ENCODE assay signal across 10 mouse cellular contexts in genomic region chr8:122526526-122527170, GRCm38 (mm10). TPM values are rescaled to one million over a fixed set of nuclear protein-coding genes. Genes with fewer than 3 reads are reported as not detected.
DNase-seq lines count a peak whose midpoint lies in the region; ATAC-seq and TF ChIP-seq lines count a peak whose summit lies in the region.
"Had no signal": no experiment of that assay in that cellular context is flagged by ENCODE, and none has a peak within 500 bp of the region (broad histone marks: within the 10 kb centered on the region; RNA-seq: fewer than 3 reads in every experiment).

No protein-coding gene starts in this region.

- H3K27ac ChIP-seq in hindbrain, embryonic 10.5 days, result peak overlapping the region; percentile 78
- no peak overlapping the region for H3K27ac ChIP-seq in hindbrain, embryonic 14.5 days
- H3K27ac ChIP-seq in intestine, embryonic 14.5 days (ENCODE audit: low read depth), result peak overlapping the region; percentile 14; the same call in 1 of the 2 replicates
- peak overlapping the region; percentile 8; the same call in 1 of the 2 replicates for H3K27ac ChIP-seq in limb, embryonic 15.5 days
- peak overlapping the region; percentile 30 for H3K27ac ChIP-seq in stomach, postnatal 0 days (replicated peaks)
- no peak overlapping the region for H3K27ac ChIP-seq in midbrain, embryonic 15.5 days
- no peak overlapping the region for H3K27ac ChIP-seq in midbrain, embryonic 14.5 days (replicated peaks; ENCODE audit: low read depth, low read length)

- no peak overlapping the region for H3K4me3 ChIP-seq in hindbrain, embryonic 10.5 days
- H3K4me3 ChIP-seq in hindbrain, embryonic 14.5 days (replicated peaks; ENCODE audit: low read length), result no peak overlapping the region
- no peak overlapping the region for H3K4me3 ChIP-seq in intestine, embryonic 14.5 days (ENCODE audit: low read depth, low read length)
- no peak overlapping the region for H3K4me3 ChIP-seq in limb, embryonic 15.5 days
- no peak overlapping the region for H3K4me3 ChIP-seq in stomach, postnatal 0 days (ENCODE audit: low read depth, low read length)
- no peak overlapping the region for H3K4me3 ChIP-seq in midbrain, embryonic 15.5 days
- H3K4me3 ChIP-seq in midbrain, embryonic 14.5 days (replicated peaks; ENCODE audit: low read depth, low read length), result no peak overlapping the region

- H3K36me3 ChIP-seq in hindbrain, embryonic 10.5 days, result no peaks in the 10 kb centered on the region
- no peaks in the 10 kb centered on the region for H3K36me3 ChIP-seq in hindbrain, embryonic 14.5 days (replicated peaks; ENCODE audit: control insufficient read depth, insufficient read depth)
- H3K36me3 ChIP-seq in intestine, embryonic 14.5 days (ENCODE audit: control insufficient read depth, insufficient read depth, low read length), result no peaks in the 10 kb centered on the region
- H3K36me3 ChIP-seq in limb, embryonic 15.5 days, result peaks cover 3% of the 10 kb centered on the region; the same call in 1 of the 2 replicates
- no peaks in the 10 kb centered on the region for H3K36me3 ChIP-seq in stomach, postnatal 0 days (ENCODE audit: control insufficient read depth, insufficient read depth, low read length)
- H3K36me3 ChIP-seq in midbrain, embryonic 15.5 days (replicated peaks), result no peaks in the 10 kb centered on the region
- no peaks in the 10 kb centered on the region for H3K36me3 ChIP-seq in midbrain, embryonic 14.5 days (ENCODE audit: control insufficient read depth, insufficient read depth, low read length)

- no peak overlapping the region for H3K4me2 ChIP-seq in hindbrain, embryonic 14.5 days (replicated peaks)
- no peak overlapping the region for H3K4me2 ChIP-seq in intestine, embryonic 14.5 days (ENCODE audit: low read length)
- no peak overlapping the region for H3K4me2 ChIP-seq in limb, embryonic 15.5 days
- H3K4me2 ChIP-seq in stomach, postnatal 0 days (replicated peaks; ENCODE audit: low read depth), result no peak overlapping the region
- no peak overlapping the region for H3K4me2 ChIP-seq in midbrain, embryonic 15.5 days
- no peak overlapping the region for H3K4me2 ChIP-seq in midbrain, embryonic 14.5 days (ENCODE audit: low read length)

- H3K9ac ChIP-seq in hindbrain, embryonic 14.5 days, result no peak overlapping the region
- no peak overlapping the region for H3K9ac ChIP-seq in intestine, embryonic 14.5 days (ENCODE audit: low read length)
- no peak overlapping the region for H3K9ac ChIP-seq in limb, embryonic 15.5 days
- peak overlapping the region; percentile 31; the same call in 1 of the 2 replicates for H3K9ac ChIP-seq in stomach, postnatal 0 days (ENCODE audit: low read length)
- no peak overlapping the region for H3K9ac ChIP-seq in midbrain, embryonic 15.5 days
- no peak overlapping the region for H3K9ac ChIP-seq in midbrain, embryonic 14.5 days (replicated peaks; ENCODE audit: low read length)

- no peak for DNase-seq in hindbrain, embryonic 10.5 days (ENCODE audit: low spot score)
- no peak for DNase-seq in hindbrain, embryonic 14.5 days (ENCODE audit: low spot score)
- DNase-seq in intestine, embryonic 14.5 days (ENCODE audit: low spot score), result no peak
- DNase-seq in stomach, postnatal 0 days (ENCODE audit: low spot score), result no peak
- DNase-seq in cerebellum, postnatal 36 days, result no peak
- DNase-seq in midbrain, embryonic 14.5 days, result no peak
- DNase-seq: adrenal gland, postnatal 25 days; left cerebral cortex, postnatal 4 days had no signal

- H3K9me3 ChIP-seq in hindbrain, embryonic 10.5 days, result no peaks in the 10 kb centered on the region
- H3K9me3 ChIP-seq in hindbrain, embryonic 14.5 days (ENCODE audit: control insufficient read depth, low read length), result no peaks in the 10 kb centered on the region
- H3K9me3 ChIP-seq in intestine, embryonic 14.5 days (ENCODE audit: control insufficient read depth, low read length), result no peaks in the 10 kb centered on the region
- H3K9me3 ChIP-seq in limb, embryonic 15.5 days, result no peaks in the 10 kb centered on the region
- no peaks in the 10 kb centered on the region for H3K9me3 ChIP-seq in stomach, postnatal 0 days (ENCODE audit: control insufficient read depth, low read length)
- no peaks in the 10 kb centered on the region for H3K9me3 ChIP-seq in midbrain, embryonic 15.5 days
- no peaks in the 10 kb centered on the region for H3K9me3 ChIP-seq in midbrain, embryonic 14.5 days (ENCODE audit: control insufficient read depth, low read length)

- TF ChIP-seq CTCF in stomach, postnatal 0 days (IDR thresholded peaks at IDR 0.05; ENCODE audit: low read depth), result no peak

- H3K27me3 ChIP-seq in hindbrain, embryonic 10.5 days (ENCODE audit: insufficient read depth, poor library complexity, severe bottlenecking), result peaks cover 8% of the 10 kb centered on the region; the same call in 1 of the 2 replicates
- H3K27me3 ChIP-seq in hindbrain, embryonic 14.5 days (ENCODE audit: control insufficient read depth, insufficient read depth, low read length), result no peaks in the 10 kb centered on the region
- H3K27me3 ChIP-seq in intestine, embryonic 14.5 days (replicated peaks; ENCODE audit: control insufficient read depth, insufficient read depth, low read length), result no peaks in the 10 kb centered on the region
- no peaks in the 10 kb centered on the region for H3K27me3 ChIP-seq in limb, embryonic 15.5 days
- H3K27me3 ChIP-seq in stomach, postnatal 0 days (ENCODE audit: control insufficient read depth, insufficient read depth, low read length), result no peaks in the 10 kb centered on the region
- H3K27me3 ChIP-seq in midbrain, embryonic 15.5 days (replicated peaks), result no peaks in the 10 kb centered on the region
- no peaks in the 10 kb centered on the region for H3K27me3 ChIP-seq in midbrain, embryonic 14.5 days (ENCODE audit: control insufficient read depth, insufficient read depth, low read length)

- TF ChIP-seq EP300 in stomach, postnatal 0 days (optimal IDR thresholded peaks at IDR 0.05), result no peak

- 75% methylated on average over 7 of the region's 7 CpGs for WGBS in hindbrain, embryonic 10.5 days
- WGBS in hindbrain, embryonic 14.5 days, result 74% methylated on average over 7 of the region's 7 CpGs
- WGBS in intestine, embryonic 14.5 days, result 35% methylated on average over 7 of the region's 7 CpGs
- 57% methylated on average over 7 of the region's 7 CpGs for WGBS in limb, embryonic 15.5 days
- 43% methylated on average over 7 of the region's 7 CpGs for WGBS in stomach, postnatal 0 days
- WGBS in midbrain, embryonic 15.5 days, result 76% methylated on average over 7 of the region's 7 CpGs
- WGBS in midbrain, embryonic 14.5 days, result 77% methylated on average over 7 of the region's 7 CpGs

- peaks cover 66% of the 10 kb centered on the region for H3K4me1 ChIP-seq in hindbrain, embryonic 10.5 days (replicated peaks)
- H3K4me1 ChIP-seq in hindbrain, embryonic 14.5 days (replicated peaks; ENCODE audit: control insufficient read depth, insufficient read depth, low read length), result peaks cover 28% of the 10 kb centered on the region
- H3K4me1 ChIP-seq in intestine, embryonic 14.5 days (replicated peaks; ENCODE audit: control insufficient read depth, insufficient read depth, low read length), result peaks cover 45% of the 10 kb centered on the region
- H3K4me1 ChIP-seq in limb, embryonic 15.5 days, result peaks cover 55% of the 10 kb centered on the region
- peaks cover 18% of the 10 kb centered on the region for H3K4me1 ChIP-seq in stomach, postnatal 0 days (replicated peaks; ENCODE audit: control insufficient read depth, insufficient read depth)
- peaks cover 18% of the 10 kb centered on the region for H3K4me1 ChIP-seq in midbrain, embryonic 15.5 days
- peaks cover 17% of the 10 kb centered on the region for H3K4me1 ChIP-seq in midbrain, embryonic 14.5 days (ENCODE audit: control insufficient read depth, insufficient read depth, low read length)

- ATAC-seq in hindbrain, embryonic 14.5 days (ENCODE audit: low FRiP score), result no peak
- no peak for ATAC-seq in intestine, embryonic 14.5 days (replicated peaks; ENCODE audit: low FRiP score, low TSS enrichment, low read depth)
- ATAC-seq in limb, embryonic 15.5 days (ENCODE audit: insufficient number of reproducible peaks, low FRiP score, low TSS enrichment, low read depth), result no peak
- no peak for ATAC-seq in stomach, postnatal 0 days (ENCODE audit: low FRiP score, low TSS enrichment)
- ATAC-seq in midbrain, embryonic 15.5 days (replicated peaks), result no peak
- ATAC-seq in midbrain, embryonic 14.5 days (ENCODE audit: low FRiP score, low TSS enrichment), result no peak

RNA-seq across cellular contexts. Expression of gene Piezo1, which starts 24.5 kb away (rescaled TPM):
- polyA plus RNA-seq in hindbrain, embryonic 10.5 days (2016; fragmentation: Nextera tagmentation; extraction: Ambion mirVana), result 6.5 and 9.2 TPM in 2 replicates
- polyA plus RNA-seq in hindbrain, embryonic 14.5 days (2014; fragmentation: Nextera tagmentation; extraction: Ambion mirVana), result 3.1 and 3.7 TPM in 2 replicates
- 17.9 and 21.6 TPM in 2 replicates for polyA plus RNA-seq in intestine, embryonic 14.5 days (2014; fragmentation: Nextera tagmentation; extraction: Ambion mirVana)
- polyA plus RNA-seq in limb, embryonic 15.5 days (2015; fragmentation: Nextera tagmentation; extraction: Ambion mirVana), result 17.5 and 23.3 TPM in 2 replicates
- 7.0 and 8.2 TPM in 2 replicates for polyA plus RNA-seq in stomach, postnatal 0 days (2015; fragmentation: Nextera tagmentation; extraction: Ambion mirVana)
- polyA plus RNA-seq in midbrain, embryonic 15.5 days (2015; fragmentation: Nextera tagmentation; extraction: Ambion mirVana), result 2.7 and 3.3 TPM in 2 replicates
- 1.0 and 4.6 TPM in 2 replicates for polyA plus RNA-seq in midbrain, embryonic 14.5 days (2014; fragmentation: Nextera tagmentation; extraction: Ambion mirVana)

RNA-seq across cellular contexts. Expression of gene Cdt1, which starts 41.2 kb away (rescaled TPM):
- polyA plus RNA-seq in hindbrain, embryonic 10.5 days (2016; fragmentation: Nextera tagmentation; extraction: Ambion mirVana), result 56.0 and 64.3 TPM in 2 replicates
- polyA plus RNA-seq in hindbrain, embryonic 14.5 days (2014; fragmentation: Nextera tagmentation; extraction: Ambion mirVana), result 6.2 and 8.1 TPM in 2 replicates
- 43.8 and 49.3 TPM in 2 replicates for polyA plus RNA-seq in intestine, embryonic 14.5 days (2014; fragmentation: Nextera tagmentation; extraction: Ambion mirVana)
- polyA plus RNA-seq in limb, embryonic 15.5 days (2015; fragmentation: Nextera tagmentation; extraction: Ambion mirVana), result 31.8 and 36.1 TPM in 2 replicates
- polyA plus RNA-seq in stomach, postnatal 0 days (2015; fragmentation: Nextera tagmentation; extraction: Ambion mirVana), result 11.8 TPM in 2 replicates
- polyA plus RNA-seq in midbrain, embryonic 15.5 days (2015; fragmentation: Nextera tagmentation; extraction: Ambion mirVana), result 7.0 and 8.2 TPM in 2 replicates
- 5.9 and 7.6 TPM in 2 replicates for polyA plus RNA-seq in midbrain, embryonic 14.5 days (2014; fragmentation: Nextera tagmentation; extraction: Ambion mirVana)

RNA-seq across cellular contexts. Expression of gene Aprt, which starts 50.1 kb away (rescaled TPM):
- 237 and 268 TPM in 2 replicates for polyA plus RNA-seq in hindbrain, embryonic 10.5 days (2016; fragmentation: Nextera tagmentation; extraction: Ambion mirVana)
- polyA plus RNA-seq in hindbrain, embryonic 14.5 days (2014; fragmentation: Nextera tagmentation; extraction: Ambion mirVana), result 183 and 187 TPM in 2 replicates
- polyA plus RNA-seq in intestine, embryonic 14.5 days (2014; fragmentation: Nextera tagmentation; extraction: Ambion mirVana), result 580 and 583 TPM in 2 replicates
- polyA plus RNA-seq in limb, embryonic 15.5 days (2015; fragmentation: Nextera tagmentation; extraction: Ambion mirVana), result 268 and 295 TPM in 2 replicates
- polyA plus RNA-seq in stomach, postnatal 0 days (2015; fragmentation: Nextera tagmentation; extraction: Ambion mirVana), result 311 and 314 TPM in 2 replicates
- 166 and 173 TPM in 2 replicates for polyA plus RNA-seq in midbrain, embryonic 15.5 days (2015; fragmentation: Nextera tagmentation; extraction: Ambion mirVana)
- 146 and 161 TPM in 2 replicates for polyA plus RNA-seq in midbrain, embryonic 14.5 days (2014; fragmentation: Nextera tagmentation; extraction: Ambion mirVana)

RNA-seq across cellular contexts. Expression of gene Ctu2, which starts 50.7 kb away (rescaled TPM):
- polyA plus RNA-seq in hindbrain, embryonic 10.5 days (2016; fragmentation: Nextera tagmentation; extraction: Ambion mirVana), result 74.1 and 74.7 TPM in 2 replicates
- polyA plus RNA-seq in hindbrain, embryonic 14.5 days (2014; fragmentation: Nextera tagmentation; extraction: Ambion mirVana), result 77.8 and 80.2 TPM in 2 replicates
- polyA plus RNA-seq in intestine, embryonic 14.5 days (2014; fragmentation: Nextera tagmentation; extraction: Ambion mirVana), result 53.8 and 55.0 TPM in 2 replicates
- polyA plus RNA-seq in limb, embryonic 15.5 days (2015; fragmentation: Nextera tagmentation; extraction: Ambion mirVana), result 40.8 and 47.6 TPM in 2 replicates
- 33.1 and 34.5 TPM in 2 replicates for polyA plus RNA-seq in stomach, postnatal 0 days (2015; fragmentation: Nextera tagmentation; extraction: Ambion mirVana)
- polyA plus RNA-seq in midbrain, embryonic 15.5 days (2015; fragmentation: Nextera tagmentation; extraction: Ambion mirVana), result 80.0 and 80.4 TPM in 2 replicates
- 80.6 and 93.1 TPM in 2 replicates for polyA plus RNA-seq in midbrain, embryonic 14.5 days (2014; fragmentation: Nextera tagmentation; extraction: Ambion mirVana)

RNA-seq across cellular contexts. Expression of gene Rnf166, which starts 50.8 kb away (rescaled TPM):
- polyA plus RNA-seq in hindbrain, embryonic 10.5 days (2016; fragmentation: Nextera tagmentation; extraction: Ambion mirVana), result 31.8 and 33.6 TPM in 2 replicates
- 31.6 and 32.6 TPM in 2 replicates for polyA plus RNA-seq in hindbrain, embryonic 14.5 days (2014; fragmentation: Nextera tagmentation; extraction: Ambion mirVana)
- 31.4 and 34.0 TPM in 2 replicates for polyA plus RNA-seq in intestine, embryonic 14.5 days (2014; fragmentation: Nextera tagmentation; extraction: Ambion mirVana)
- polyA plus RNA-seq in limb, embryonic 15.5 days (2015; fragmentation: Nextera tagmentation; extraction: Ambion mirVana), result 49.4 and 51.0 TPM in 2 replicates
- polyA plus RNA-seq in stomach, postnatal 0 days (2015; fragmentation: Nextera tagmentation; extraction: Ambion mirVana), result 31.2 and 32.2 TPM in 2 replicates
- 34.3 and 41.5 TPM in 2 replicates for polyA plus RNA-seq in midbrain, embryonic 15.5 days (2015; fragmentation: Nextera tagmentation; extraction: Ambion mirVana)
- polyA plus RNA-seq in midbrain, embryonic 14.5 days (2014; fragmentation: Nextera tagmentation; extraction: Ambion mirVana), result 33.7 and 34.4 TPM in 2 replicates

Comparison
In these comparisons a context has a peak if more than half of its experiments do, and no peak if none do; other contexts are left out.
1. H3K27ac ChIP-seq: peak in hindbrain, embryonic 10.5 days (single experiment), intestine, embryonic 14.5 days (single experiment), limb, embryonic 15.5 days (single experiment) and stomach, postnatal 0 days (single experiment); none in hindbrain, embryonic 14.5 days (single experiment), midbrain, embryonic 15.5 days (single experiment) and midbrain, embryonic 14.5 days (single experiment).